In the genomic region with DNA sequence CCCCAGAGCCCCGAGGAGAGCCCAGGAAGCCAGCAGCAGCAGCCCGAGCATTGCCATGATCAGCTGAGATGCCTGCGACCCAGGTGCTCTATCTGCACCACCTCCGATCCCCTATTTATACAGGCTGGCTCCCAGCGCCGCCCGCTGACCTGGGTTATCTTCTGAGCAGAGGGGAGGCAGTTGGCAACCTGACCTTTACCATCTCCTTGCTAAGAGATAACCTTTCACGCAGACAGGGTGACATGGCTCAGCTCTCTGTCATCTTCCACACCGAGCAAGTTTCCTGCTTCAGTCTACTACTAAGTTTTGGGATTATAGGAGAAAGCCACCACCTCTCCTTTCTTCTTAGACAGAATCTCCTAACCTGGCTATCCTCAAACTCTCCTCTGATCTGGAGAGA, we compare ENCODE assay signal across 10 mouse cellular contexts. TPM values are rescaled to one million over a fixed set of nuclear protein-coding genes. Genes with fewer than 3 reads are reported as not detected.
DNase-seq lines count a peak whose midpoint lies in the region; ATAC-seq lines count a peak whose summit lies in the region.
"Had no signal": no experiment of that assay in that cellular context is flagged by ENCODE, and none has a peak within 500 bp of the region (broad histone marks: within the 10 kb centered on the region; RNA-seq: fewer than 3 reads in every experiment).

Rln3 (minus strand) TSS at position 101 of the 400 bp plus-strand sequence.

- no peaks in the 10 kb centered on the region for H3K9me3 ChIP-seq in heart, embryonic 15.5 days (replicated peaks)
- no peaks in the 10 kb centered on the region for H3K9me3 ChIP-seq in neural tube, embryonic 12.5 days
- H3K9me3 ChIP-seq in intestine, embryonic 16.5 days (ENCODE audit: control insufficient read depth, low read length) = no peaks in the 10 kb centered on the region
- H3K9me3 ChIP-seq in stomach, embryonic 15.5 days = no peaks in the 10 kb centered on the region

- H3K4me2 ChIP-seq in heart, embryonic 15.5 days = peak within 1 kb of the TSS; percentile 35
- peak within 1 kb of the TSS; percentile 27; the same call in 1 of the 2 replicates for H3K4me2 ChIP-seq in neural tube, embryonic 12.5 days (replicated peaks)
- H3K4me2 ChIP-seq in intestine, embryonic 16.5 days (ENCODE audit: low read depth, low read length) = no peak within 1 kb of the TSS
- H3K4me2 ChIP-seq in stomach, embryonic 15.5 days = peak within 1 kb of the TSS; percentile 23; the same call in 1 of the 2 replicates

- H3K27ac ChIP-seq in heart, embryonic 15.5 days = no peak within 1 kb of the TSS
- no peak within 1 kb of the TSS for H3K27ac ChIP-seq in neural tube, embryonic 12.5 days
- H3K27ac ChIP-seq in intestine, embryonic 16.5 days (ENCODE audit: low read length) = no peak within 1 kb of the TSS
- H3K27ac ChIP-seq in stomach, embryonic 15.5 days = no peak within 1 kb of the TSS

- H3K9ac ChIP-seq in heart, embryonic 15.5 days = no peak within 1 kb of the TSS
- no peak within 1 kb of the TSS for H3K9ac ChIP-seq in neural tube, embryonic 12.5 days
- peak within 1 kb of the TSS; percentile 37; the same call in 1 of the 2 replicates for H3K9ac ChIP-seq in intestine, embryonic 16.5 days (ENCODE audit: low read depth, low read length)
- no peak within 1 kb of the TSS for H3K9ac ChIP-seq in stomach, embryonic 15.5 days

- no peaks in the 10 kb centered on the region for H3K36me3 ChIP-seq in heart, embryonic 15.5 days
- no peaks in the 10 kb centered on the region for H3K36me3 ChIP-seq in neural tube, embryonic 12.5 days
- no peaks in the 10 kb centered on the region for H3K36me3 ChIP-seq in intestine, embryonic 16.5 days (ENCODE audit: control insufficient read depth, insufficient read depth, low read length)
- H3K36me3 ChIP-seq in stomach, embryonic 15.5 days = no peaks in the 10 kb centered on the region

- no peak for DNase-seq in heart, postnatal 14 days
- no peak for DNase-seq in neural tube, embryonic 10.5 days (ENCODE audit: extremely low spot score, low spot score)
- DNase-seq in spleen, adult 18-20 months = no peak

- intact Hi-C loops in heart, postnatal 14 days (cut with DNase I) = loop anchor here (5.0 kb wide), 1 partner anchor 62 kb away; no protein-coding TSS in a partner anchor

- peaks cover 35% of the 10 kb centered on the region for H3K27me3 ChIP-seq in heart, embryonic 15.5 days
- peaks cover 59% of the 10 kb centered on the region for H3K27me3 ChIP-seq in neural tube, embryonic 12.5 days (replicated peaks)
- H3K27me3 ChIP-seq in intestine, embryonic 16.5 days (replicated peaks; ENCODE audit: control insufficient read depth, insufficient read depth, low read length) = peaks cover 35% of the 10 kb centered on the region
- peaks cover 42% of the 10 kb centered on the region for H3K27me3 ChIP-seq in stomach, embryonic 15.5 days (replicated peaks)

- ATAC-seq in heart, embryonic 15.5 days (replicated peaks; ENCODE audit: insufficient number of reproducible peaks, insufficient read depth, low FRiP score, low read depth) = no peak
- no peak for ATAC-seq in neural tube, embryonic 12.5 days (ENCODE audit: low FRiP score, low read depth)
- ATAC-seq in intestine, embryonic 16.5 days = no peak
- ATAC-seq in stomach, embryonic 15.5 days (ENCODE audit: insufficient read depth, low FRiP score, low read depth) = no peak

- peaks cover 17% of the 10 kb centered on the region for H3K4me1 ChIP-seq in heart, embryonic 15.5 days (replicated peaks)
- H3K4me1 ChIP-seq in neural tube, embryonic 12.5 days = peaks cover 18% of the 10 kb centered on the region
- H3K4me1 ChIP-seq in intestine, embryonic 16.5 days (ENCODE audit: control insufficient read depth, insufficient read depth, low read length) = peaks cover 7% of the 10 kb centered on the region; the same call in 1 of the 2 replicates
- peaks cover 14% of the 10 kb centered on the region for H3K4me1 ChIP-seq in stomach, embryonic 15.5 days

- 6% methylated on average over 9 of the region's 9 CpGs for WGBS in heart, embryonic 15.5 days
- WGBS in neural tube, embryonic 12.5 days = 8% methylated on average over 9 of the region's 9 CpGs
- 8% methylated on average over 9 of the region's 9 CpGs for WGBS in intestine, embryonic 16.5 days
- 7% methylated on average over 9 of the region's 9 CpGs for WGBS in stomach, embryonic 15.5 days

- H3K4me3 ChIP-seq in heart, embryonic 15.5 days = peak within 1 kb of the TSS; percentile 4; the same call in 1 of the 2 replicates
- H3K4me3 ChIP-seq in neural tube, embryonic 12.5 days = 0 out of 2 replicates have a peak within 1 kb of the TSS, but pooled peaks have one; percentile 11
- peak within 1 kb of the TSS; percentile 16 for H3K4me3 ChIP-seq in intestine, embryonic 16.5 days (ENCODE audit: low read length)
- no peak within 1 kb of the TSS for H3K4me3 ChIP-seq in stomach, embryonic 15.5 days (replicated peaks)

RNA-seq across cellular contexts. Expression of gene Rln3, which starts in this region (rescaled TPM):
- 0.39 TPM in 1 of 2 replicates, not detected in the other for polyA plus RNA-seq in heart, embryonic 15.5 days (2015; fragmentation: Nextera tagmentation; extraction: Ambion mirVana)
- total RNA-seq in heart, postnatal 14 days (2021) = not detected
- polyA plus RNA-seq in neural tube, embryonic 12.5 days (2016; fragmentation: Nextera tagmentation; extraction: Ambion mirVana) = not detected in 2 replicates
- 0.23 and 0.37 TPM in 2 replicates for polyA plus RNA-seq in intestine, embryonic 16.5 days (2015; fragmentation: Nextera tagmentation; extraction: Ambion mirVana)
- polyA plus RNA-seq in stomach, embryonic 15.5 days (2015; fragmentation: Nextera tagmentation; extraction: Ambion mirVana) = not detected in 2 replicates
- total RNA-seq: granulocyte monocyte progenitor cell, adult 5-6 weeks; layer of hippocampus, adult 18-20 months; liver, adult 2 months had no signal
- polyA plus RNA-seq: liver, adult 2 months had no signal
